Comparison of ENCODE assay signal across 35 mouse cellular contexts in the genomic region with DNA sequence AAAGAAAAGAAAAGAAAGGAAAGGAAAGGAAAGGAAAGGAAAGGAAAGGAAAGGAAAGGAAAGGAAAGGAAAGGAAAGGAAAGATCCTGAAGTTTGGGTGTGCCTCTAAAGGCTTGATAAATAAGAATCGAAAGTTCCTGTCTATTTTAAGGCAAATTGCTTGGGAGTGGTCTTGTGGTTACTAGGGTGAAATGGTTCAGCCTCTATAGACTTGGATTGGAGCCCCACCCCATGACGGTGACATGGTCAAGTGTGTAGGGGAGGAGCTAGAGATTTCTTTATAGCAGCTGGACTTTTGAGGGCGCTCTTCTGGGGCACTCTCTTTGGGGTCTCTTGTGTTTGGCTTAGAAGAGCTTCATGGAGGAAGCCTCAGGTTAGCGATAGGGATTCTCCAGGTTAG. TPM values are rescaled to one million over a fixed set of nuclear protein-coding genes. Genes with fewer than 3 reads are reported as not detected.
DNase-seq lines count a peak whose midpoint lies in the region; ATAC-seq and TF ChIP-seq lines count a peak whose summit lies in the region.
"Had no signal": no experiment of that assay in that cellular context is flagged by ENCODE, and none has a peak within 500 bp of the region (broad histone marks: within the 10 kb centered on the region; RNA-seq: fewer than 3 reads in every experiment).

No protein-coding gene starts in this region.

- H3K36me3 ChIP-seq in MEL (ENCODE audit: control insufficient read depth in 1 of 2, insufficient read depth in 2 of 2, low read length in 2 of 2) = 0 out of 4 replicates have a peak, but pooled peaks cover 0 to 2% of the 10 kb centered on the region in 2 experiments
- H3K36me3 ChIP-seq: embryonic facial prominence, embryonic 12.5 days; embryonic facial prominence, embryonic 15.5 days; heart, embryonic 12.5 days; heart, embryonic 15.5 days; hindbrain, embryonic 10.5 days; hindbrain, embryonic 13.5 days; intestine, embryonic 15.5 days had no signal

- no peak for TF ChIP-seq POLR2A in MEL (IDR thresholded peaks at IDR 0.05; ENCODE audit: control insufficient read depth in 1 of 2, insufficient read depth in 1 of 2, low read depth in 1 of 2, low read length in 2 of 2, poor library complexity in 1 of 2)

- no peaks in the 10 kb centered on the region; a peak in 2 of 4 replicates for H3K27me3 ChIP-seq in MEL (ENCODE audit: control insufficient read depth in 1 of 2, insufficient read depth in 2 of 2, low read length in 2 of 2)
- H3K27me3 ChIP-seq: embryonic facial prominence, embryonic 12.5 days; embryonic facial prominence, embryonic 15.5 days; heart, embryonic 12.5 days; heart, embryonic 15.5 days; hindbrain, embryonic 13.5 days; intestine, embryonic 15.5 days; Patski had no signal

- no peaks in the 10 kb centered on the region for H3K9me3 ChIP-seq in MEL (replicated peaks; ENCODE audit: insufficient read depth, low read length)
- H3K9me3 ChIP-seq: embryonic facial prominence, embryonic 15.5 days; heart, embryonic 12.5 days; heart, embryonic 15.5 days; hindbrain, embryonic 13.5 days; intestine, embryonic 15.5 days had no signal

- no peak for ATAC-seq in granulocyte monocyte progenitor cell, adult 5-6 weeks (replicated peaks; ENCODE audit: poor library complexity, severe bottlenecking)
- ATAC-seq: activated CD4-positive, CD25-positive, alpha-beta regulatory T cell, adult 4 months; CD4-positive, CD25-positive, alpha-beta regulatory T cell, adult 4 months; forebrain, embryonic 14.5 days; hindbrain, embryonic 16.5 days; intestine, embryonic 15.5 days; Patski had no signal

- TF ChIP-seq CTCF in MEL (IDR thresholded peaks at IDR 0.05 in 2 of 3, conservative IDR thresholded peaks at IDR 0.05 in 1 of 3; ENCODE audit: control insufficient read depth in 1 of 3, insufficient read depth in 1 of 3, low read depth in 2 of 3, low read length in 3 of 3, poor library complexity in 1 of 3, severe bottlenecking in 1 of 3) = no peak

- no peaks in the 10 kb centered on the region for H3K79me2 ChIP-seq in MEL (ENCODE audit: control insufficient read depth, insufficient read depth, low read length, poor library complexity)

- no peak for TF ChIP-seq RAD21 in MEL (IDR thresholded peaks at IDR 0.05; ENCODE audit: low read depth, low read length)

- no peak overlapping the region for H3K9ac ChIP-seq in MEL (ENCODE audit: control insufficient read depth, low read depth, low read length, poor library complexity, severe bottlenecking)
- H3K9ac ChIP-seq: embryonic facial prominence, embryonic 12.5 days; embryonic facial prominence, embryonic 15.5 days; heart, embryonic 12.5 days; heart, embryonic 15.5 days; hindbrain, embryonic 13.5 days; intestine, embryonic 15.5 days had no signal

- peaks cover 0 to 10% of the 10 kb centered on the region in 2 experiments; a peak in 1 of 4 replicates for H3K4me1 ChIP-seq in MEL (ENCODE audit: control insufficient read depth in 1 of 2, insufficient read depth in 2 of 2, low read length in 2 of 2)
- H3K4me1 ChIP-seq: embryonic facial prominence, embryonic 12.5 days; embryonic facial prominence, embryonic 15.5 days; heart, embryonic 12.5 days; heart, embryonic 15.5 days; hindbrain, embryonic 10.5 days; hindbrain, embryonic 13.5 days; intestine, embryonic 15.5 days had no signal

- H3K27ac ChIP-seq in MEL (ENCODE audit: control insufficient read depth, low read depth, low read length) = no peak overlapping the region
- H3K27ac ChIP-seq: embryonic facial prominence, embryonic 12.5 days; embryonic facial prominence, embryonic 15.5 days; heart, embryonic 15.5 days; hindbrain, embryonic 10.5 days; hindbrain, embryonic 13.5 days; intestine, embryonic 15.5 days had no signal

- no peak for TF ChIP-seq EP300 in MEL (IDR thresholded peaks at IDR 0.05; ENCODE audit: low read depth in 1 of 2, low read length in 2 of 2)

- DNase-seq in ES-CJ7 (ENCODE audit: low read depth, low spot score) (peak; percentile 94), MEL (ENCODE audit: low read depth, low spot score) (peak; percentile 43), ZHBTc4 (ENCODE audit: low read depth, low spot score) (peak; percentile 90), adipocyte (ENCODE audit: low spot score) (no peak)
- no peak for DNase-seq in adrenal gland, adult (ENCODE audit: inconsistent age in 2 of 2, low spot score in 1 of 2)
- DNase-seq: adrenal gland, adult 2 months; adrenal gland, postnatal 14 days; cerebellum, adult 11 months; cerebellum, adult 2 months; cerebellum, adult 9-11 months; cerebellum, postnatal 25 days; gastrocnemius, postnatal 25 days; heart, postnatal 10 days; heart, postnatal 36 days; kidney, adult 11 months had no signal

- H3K4me3 ChIP-seq in MEL (ENCODE audit: control insufficient read depth in 1 of 2, insufficient read depth in 1 of 2, low read depth in 2 of 2, low read length in 2 of 2) = peak overlapping the region in 1 of 2 experiments; percentile 12; a peak in 1 of 4 replicates
- H3K4me3 ChIP-seq: embryonic facial prominence, embryonic 12.5 days; embryonic facial prominence, embryonic 15.5 days; heart, embryonic 12.5 days; heart, embryonic 15.5 days; hindbrain, embryonic 10.5 days; hindbrain, embryonic 13.5 days; intestine, embryonic 15.5 days had no signal

TF ChIP-seq in MEL, 35 proteins besides CTCF, POLR2A, EP300 and RAD21:
- no peak for TF ChIP-seq ZKSCAN1 (IDR thresholded peaks at IDR 0.05; ENCODE audit: low read depth, low read length)
- TF ChIP-seq ELF1 (IDR thresholded peaks at IDR 0.05; ENCODE audit: low read depth, low read length) = no peak
- TF ChIP-seq TCF12 (IDR thresholded peaks at IDR 0.05; ENCODE audit: low read depth, low read length) = no peak
- TF ChIP-seq NELFE (IDR thresholded peaks at IDR 0.05; ENCODE audit: low read depth, low read length) = no peak
- no peak for TF ChIP-seq GABPA (IDR thresholded peaks at IDR 0.05; ENCODE audit: low read depth, low read length)
- TF ChIP-seq CHD2 (IDR thresholded peaks at IDR 0.05; ENCODE audit: low read length) = no peak
- TF ChIP-seq ZMIZ1 (IDR thresholded peaks at IDR 0.05; ENCODE audit: low read depth, low read length) = no peak
- no peak for TF ChIP-seq MAFK (IDR thresholded peaks at IDR 0.05; ENCODE audit: borderline replicate concordance, low read depth, low read length)
- TF ChIP-seq USF1 (IDR thresholded peaks at IDR 0.05; ENCODE audit: low read depth, low read length) = no peak
- TF ChIP-seq SIN3A (IDR thresholded peaks at IDR 0.05; ENCODE audit: low read length) = no peak
- no peak for TF ChIP-seq ZC3H11A (IDR thresholded peaks at IDR 0.05; ENCODE audit: low read depth, low read length)
- TF ChIP-seq ZNF384 (IDR thresholded peaks at IDR 0.05; ENCODE audit: low read depth, low read length) = no peak
- no peak for TF ChIP-seq JUND (IDR thresholded peaks at IDR 0.05; ENCODE audit: low read depth, low read length)
- TF ChIP-seq TAL1 (IDR thresholded peaks at IDR 0.05; ENCODE audit: low read length) = no peak
- no peak for TF ChIP-seq POLR2AphosphoS5 (IDR thresholded peaks at IDR 0.05; ENCODE audit: borderline replicate concordance, low read depth, low read length)
- TF ChIP-seq GATA1 (IDR thresholded peaks at IDR 0.05; ENCODE audit: low read depth, low read length) = no peak
- TF ChIP-seq MAZ (IDR thresholded peaks at IDR 0.05; ENCODE audit: low read depth, low read length) = no peak
- TF ChIP-seq KAT2A (conservative IDR thresholded peaks at IDR 0.05; ENCODE audit: low read depth, low read length) = no peak
- TF ChIP-seq NRF1 (IDR thresholded peaks at IDR 0.05; ENCODE audit: insufficient read depth, low read depth, low read length, poor library complexity, severe bottlenecking) = no peak
- TF ChIP-seq MXI1 (IDR thresholded peaks at IDR 0.05; ENCODE audit: low read depth, low read length) = no peak

RNA-seq across cellular contexts. Expression of gene Sfta2, which starts 7.6 kb away (rescaled TPM):
- not detected in 2 replicates for total RNA-seq in MEL (2012; rRNA removed)
- polyA plus RNA-seq in MEL (2012; ENCODE audit: insufficient read depth in 1 of 2, insufficient read length in 2 of 2, low read depth in 1 of 2, low replicate concordance in 2 of 2, missing spikeins in 1 of 2) = not detected
- total RNA-seq in granulocyte monocyte progenitor cell, adult 5-6 weeks (2014; fragmentation: Nextera tagmentation) = not detected in 2 replicates
- total RNA-seq in granulocyte monocyte progenitor cell, adult 5-6 weeks (2017) = not detected in 2 replicates
- total RNA-seq: adrenal gland, adult 2 months; adrenal gland, postnatal 14 days; adrenal gland, postnatal 4 days; common myeloid progenitor, adult 5-6 weeks; gastrocnemius, adult 8-10 months; gastrocnemius, postnatal 25 days; heart, adult 8-10 months; heart, postnatal 10 days; heart, postnatal 36 days had no signal
- polyA plus RNA-seq: activated CD4-positive, CD25-positive, alpha-beta regulatory T cell, adult 4 months; adrenal gland, adult 2 months; C2C12; CD4-positive, CD25-positive, alpha-beta regulatory T cell, adult 4 months; cerebellum, adult 2 months; embryonic facial prominence, embryonic 12.5 days; forebrain, embryonic 11.5 days; heart, embryonic 12.5 days; hindbrain, embryonic 10.5 days; hindbrain, embryonic 13.5 days; hindbrain, embryonic 16.5 days; Patski had no signal

RNA-seq across cellular contexts. Expression of gene 2300002M23Rik, which starts 26.5 kb away (rescaled TPM):
- not detected in 2 replicates for total RNA-seq in MEL (2012; rRNA removed)
- polyA plus RNA-seq in MEL (2012; ENCODE audit: insufficient read depth in 1 of 2, insufficient read length in 2 of 2, low read depth in 1 of 2, low replicate concordance in 2 of 2, missing spikeins in 1 of 2) = not detected
- not detected in 2 replicates for total RNA-seq in granulocyte monocyte progenitor cell, adult 5-6 weeks (2014; fragmentation: Nextera tagmentation)
- total RNA-seq in granulocyte monocyte progenitor cell, adult 5-6 weeks (2017) = not detected in 2 replicates
- total RNA-seq: adrenal gland, adult 2 months; adrenal gland, postnatal 14 days; adrenal gland, postnatal 4 days; common myeloid progenitor, adult 5-6 weeks; gastrocnemius, adult 8-10 months; gastrocnemius, postnatal 25 days; heart, adult 8-10 months; heart, postnatal 10 days; heart, postnatal 36 days had no signal
- polyA plus RNA-seq: activated CD4-positive, CD25-positive, alpha-beta regulatory T cell, adult 4 months; adrenal gland, adult 2 months; C2C12; CD4-positive, CD25-positive, alpha-beta regulatory T cell, adult 4 months; cerebellum, adult 2 months; embryonic facial prominence, embryonic 12.5 days; forebrain, embryonic 11.5 days; forebrain, embryonic 14.5 days; heart, embryonic 12.5 days; heart, embryonic 15.5 days; hindbrain, embryonic 10.5 days; hindbrain, embryonic 13.5 days; intestine, embryonic 15.5 days; Patski had no signal

RNA-seq across cellular contexts. Expression of gene Gm9573, which starts 32.7 kb away (rescaled TPM):
- not detected in 2 replicates for total RNA-seq in MEL (2012; rRNA removed)
- not detected for polyA plus RNA-seq in MEL (2012; ENCODE audit: insufficient read depth in 1 of 2, insufficient read length in 2 of 2, low read depth in 1 of 2, low replicate concordance in 2 of 2, missing spikeins in 1 of 2)
- total RNA-seq in granulocyte monocyte progenitor cell, adult 5-6 weeks (2014; fragmentation: Nextera tagmentation) = not detected in 2 replicates
- total RNA-seq in granulocyte monocyte progenitor cell, adult 5-6 weeks (2017) = not detected in 2 replicates
- total RNA-seq: adrenal gland, adult 2 months; adrenal gland, postnatal 14 days; adrenal gland, postnatal 4 days; common myeloid progenitor, adult 5-6 weeks; gastrocnemius, adult 8-10 months; gastrocnemius, postnatal 25 days; heart, adult 8-10 months; heart, postnatal 10 days; heart, postnatal 36 days had no signal
- polyA plus RNA-seq: activated CD4-positive, CD25-positive, alpha-beta regulatory T cell, adult 4 months; adrenal gland, adult 2 months; C2C12; CD4-positive, CD25-positive, alpha-beta regulatory T cell, adult 4 months; cerebellum, adult 2 months; embryonic facial prominence, embryonic 12.5 days; forebrain, embryonic 11.5 days; forebrain, embryonic 14.5 days; heart, embryonic 12.5 days; heart, embryonic 15.5 days; hindbrain, embryonic 10.5 days; hindbrain, embryonic 13.5 days; hindbrain, embryonic 16.5 days; intestine, embryonic 15.5 days; Patski had no signal

RNA-seq across cellular contexts. Expression of gene Cdsn, which starts 41.9 kb away (rescaled TPM):
- total RNA-seq in MEL (2012; rRNA removed) = 0.08 and 0.23 TPM in 2 replicates
- under 1 TPM in 1 of 2 experiments, not detected in 1; 0.79 TPM for polyA plus RNA-seq in MEL (2012; ENCODE audit: insufficient read depth in 1 of 2, insufficient read length in 2 of 2, low read depth in 1 of 2, low replicate concordance in 2 of 2, missing spikeins in 1 of 2)
- not detected in 2 replicates for total RNA-seq in granulocyte monocyte progenitor cell, adult 5-6 weeks (2014; fragmentation: Nextera tagmentation)
- not detected in 2 replicates for total RNA-seq in granulocyte monocyte progenitor cell, adult 5-6 weeks (2017)
- total RNA-seq: common myeloid progenitor, adult 5-6 weeks had no signal
- polyA plus RNA-seq: activated CD4-positive, CD25-positive, alpha-beta regulatory T cell, adult 4 months; CD4-positive, CD25-positive, alpha-beta regulatory T cell, adult 4 months; forebrain, embryonic 11.5 days had no signal

RNA-seq across cellular contexts. Expression of gene Mucl3, which starts 49.7 kb away (rescaled TPM):
- 0.04 and 0.13 TPM in 2 replicates for total RNA-seq in MEL (2012; rRNA removed)
- polyA plus RNA-seq in MEL (2012; ENCODE audit: insufficient read depth in 1 of 2, insufficient read length in 2 of 2, low read depth in 1 of 2, low replicate concordance in 2 of 2, missing spikeins in 1 of 2) = under 1 TPM in 1 of 2 experiments, not detected in 1; 0.11 TPM
- not detected in 2 replicates for total RNA-seq in granulocyte monocyte progenitor cell, adult 5-6 weeks (2014; fragmentation: Nextera tagmentation)
- not detected in 2 replicates for total RNA-seq in granulocyte monocyte progenitor cell, adult 5-6 weeks (2017)
- total RNA-seq: adrenal gland, adult 2 months; adrenal gland, postnatal 14 days; common myeloid progenitor, adult 5-6 weeks; gastrocnemius, adult 8-10 months; gastrocnemius, postnatal 25 days; heart, adult 8-10 months; heart, postnatal 10 days; heart, postnatal 36 days had no signal
- polyA plus RNA-seq: adrenal gland, adult 2 months; cerebellum, adult 2 months; forebrain, embryonic 14.5 days; gonadal fat pad, adult 2 months; hindbrain, embryonic 13.5 days; hindbrain, embryonic 16.5 days; Patski had no signal

Comparison
In these comparisons a context has a peak if more than half of its experiments do, and no peak if none do; other contexts are left out.
1. DNase-seq: peak in ES-CJ7 (single experiment), MEL (single experiment) and ZHBTc4 (single experiment); none in adipocyte (single experiment) and adrenal gland, adult (0 of 2).